In the genomic region with DNA sequence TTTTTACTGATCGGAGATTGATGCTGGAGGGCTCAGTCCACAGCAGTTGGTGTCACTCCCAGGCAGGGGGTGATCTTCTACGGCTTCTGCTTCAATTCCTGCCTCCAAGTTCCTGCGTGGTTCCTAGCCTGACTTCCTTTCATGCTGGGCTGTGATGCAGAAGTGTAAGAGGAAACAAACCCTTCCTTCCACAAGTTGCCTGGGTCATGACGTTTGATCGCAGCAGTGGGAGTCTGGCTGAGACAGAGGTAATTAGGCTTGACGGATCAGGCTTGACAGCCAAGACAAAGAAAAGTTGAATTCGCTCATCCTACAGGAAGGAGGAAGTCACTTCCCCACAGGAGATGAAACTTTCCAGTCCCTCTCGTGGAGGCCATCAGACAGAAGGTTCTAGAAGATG, we compare ENCODE assay signal across 14 mouse cellular contexts.
DNase-seq lines count a peak whose midpoint lies in the region; ATAC-seq lines count a peak whose summit lies in the region.
"Had no signal": no experiment of that assay in that cellular context is flagged by ENCODE, and none has a peak within 500 bp of the region (broad histone marks: within the 10 kb centered on the region; RNA-seq: fewer than 3 reads in every experiment).

No protein-coding gene starts in this region.

- ATAC-seq in hindbrain, embryonic 16.5 days = no peak
- ATAC-seq in lung, embryonic 16.5 days (ENCODE audit: low read depth) = no peak

- no peak overlapping the region for H3K4me2 ChIP-seq in hindbrain, embryonic 16.5 days (ENCODE audit: low read length)
- no peak overlapping the region for H3K4me2 ChIP-seq in lung, embryonic 16.5 days (ENCODE audit: low read depth, low read length)
- H3K4me2 ChIP-seq: forebrain, embryonic 12.5 days; lung, embryonic 15.5 days had no signal

- no peak overlapping the region for H3K4me3 ChIP-seq in hindbrain, embryonic 10.5 days
- H3K4me3 ChIP-seq in hindbrain, embryonic 16.5 days (ENCODE audit: low read length) = no peak overlapping the region
- no peak overlapping the region for H3K4me3 ChIP-seq in lung, embryonic 16.5 days (ENCODE audit: low read length)
- H3K4me3 ChIP-seq: forebrain, embryonic 12.5 days; heart, embryonic 10.5 days; limb, embryonic 10.5 days; lung, embryonic 15.5 days had no signal

- DNase-seq in hindbrain, embryonic 10.5 days (ENCODE audit: low spot score) = peak; percentile 40
- no peak for DNase-seq in lung, adult 18-20 months
- DNase-seq in Muller cell, postnatal 12 days (ENCODE audit: inconsistent ontology term) = peak; percentile 47
- peak; percentile 24 to 44 for DNase-seq in kidney, postnatal 4 days
- DNase-seq in cerebellum, postnatal 36 days = no peak
- no peak for DNase-seq in T-cell, adult 2 months (ENCODE audit: low spot score)
- DNase-seq: adrenal gland, adult 2 months; layer of hippocampus, adult 9-11 months had no signal

- peaks cover 39% of the 10 kb centered on the region for H3K4me1 ChIP-seq in hindbrain, embryonic 10.5 days (replicated peaks)
- no peaks in the 10 kb centered on the region for H3K4me1 ChIP-seq in hindbrain, embryonic 16.5 days (ENCODE audit: control insufficient read depth, insufficient read depth, low read depth, low read length)
- H3K4me1 ChIP-seq in lung, embryonic 16.5 days (replicated peaks; ENCODE audit: control insufficient read depth, insufficient read depth, low read length) = peaks cover 16% of the 10 kb centered on the region

- H3K27ac ChIP-seq in hindbrain, embryonic 10.5 days = peak overlapping the region; percentile 46; the same call in 1 of the 2 replicates
- no peak overlapping the region for H3K27ac ChIP-seq in hindbrain, embryonic 16.5 days (ENCODE audit: low read depth, low read length)
- H3K27ac ChIP-seq in lung, embryonic 16.5 days (ENCODE audit: low read length) = peak overlapping the region; percentile 9; the same call in 1 of the 2 replicates
- H3K27ac ChIP-seq: forebrain, embryonic 12.5 days; heart, embryonic 10.5 days had no signal

- no peak overlapping the region for H3K9ac ChIP-seq in hindbrain, embryonic 16.5 days (ENCODE audit: low read depth, low read length)
- H3K9ac ChIP-seq in lung, embryonic 16.5 days (ENCODE audit: low read length) = no peak overlapping the region
- H3K9ac ChIP-seq: forebrain, embryonic 12.5 days; lung, embryonic 15.5 days had no signal

- no peaks in the 10 kb centered on the region for H3K27me3 ChIP-seq in hindbrain, embryonic 10.5 days (ENCODE audit: insufficient read depth, poor library complexity, severe bottlenecking)
- H3K27me3 ChIP-seq in hindbrain, embryonic 16.5 days (replicated peaks; ENCODE audit: control insufficient read depth, insufficient read depth, low read length) = no peaks in the 10 kb centered on the region
- no peaks in the 10 kb centered on the region for H3K27me3 ChIP-seq in lung, embryonic 16.5 days (ENCODE audit: control insufficient read depth, insufficient read depth, low read depth, low read length)
- H3K27me3 ChIP-seq: forebrain, embryonic 12.5 days; lung, embryonic 15.5 days had no signal

- no peaks in the 10 kb centered on the region for H3K9me3 ChIP-seq in hindbrain, embryonic 10.5 days
- H3K9me3 ChIP-seq in hindbrain, embryonic 16.5 days (ENCODE audit: control insufficient read depth, low read length) = no peaks in the 10 kb centered on the region
- no peaks in the 10 kb centered on the region for H3K9me3 ChIP-seq in lung, embryonic 16.5 days (ENCODE audit: control insufficient read depth, low read length)
- H3K9me3 ChIP-seq: forebrain, embryonic 12.5 days; heart, embryonic 10.5 days; limb, embryonic 10.5 days; lung, embryonic 15.5 days had no signal

- no peaks in the 10 kb centered on the region for H3K36me3 ChIP-seq in hindbrain, embryonic 10.5 days
- H3K36me3 ChIP-seq in hindbrain, embryonic 16.5 days (ENCODE audit: control insufficient read depth, insufficient read depth, low read length) = no peaks in the 10 kb centered on the region
- no peaks in the 10 kb centered on the region for H3K36me3 ChIP-seq in lung, embryonic 16.5 days (ENCODE audit: control insufficient read depth, insufficient read depth, low read length)
- H3K36me3 ChIP-seq: forebrain, embryonic 12.5 days; heart, embryonic 10.5 days; limb, embryonic 10.5 days; lung, embryonic 15.5 days had no signal

- WGBS in hindbrain, embryonic 10.5 days = 29% methylated on average over 8 of the region's 8 CpGs
- 30% methylated on average over 8 of the region's 8 CpGs for WGBS in hindbrain, embryonic 16.5 days
- 45% methylated on average over 8 of the region's 8 CpGs for WGBS in lung, embryonic 16.5 days

Comparison
In these comparisons a context has a peak if more than half of its experiments do, and no peak if none do; other contexts are left out.
1. DNase-seq: peak in hindbrain, embryonic 10.5 days (single experiment), Muller cell, postnatal 12 days (single experiment) and kidney, postnatal 4 days (2 of 2); none in lung, adult 18-20 months (0 of 2), cerebellum, postnatal 36 days (0 of 2) and T-cell, adult 2 months (single experiment).